Mouse (Mus musculus) erythroblast, adult 5-6 weeks (primary cell): Measurements from ENCODE around the gene Faf1. TPM values are rescaled to one million over a fixed set of nuclear protein-coding genes. Genes with fewer than 3 reads are reported as not detected.

Source experiments
- ATAC-seq: replicated peaks from 2 replicates; pipeline ENCODE4 v1.8.0; 2016; ENCODE audit warnings: moderate number of reproducible peaks, mild to moderate bottlenecking, moderate TSS enrichment, inconsistent platforms; ENCODE audit not compliant: poor library complexity, low FRiP score, severe bottlenecking
- total RNA-seq, 2 experiments: library from RNA; stranded (forward) in 1 of 2; stranded (reverse) in 1 of 2; fragments of 150-400 nt in 1 of 2; fragments of 200-764, 138-1000 nt in 1 of 2; gene quantifications; 2 replicates each; pipeline versions ENCODE4 v1.2.3 to v1.2.4; 2015 to 2017; ENCODE audit warnings: low replicate concordance in 2 of 2

Gene Faf1
- total RNA-seq, 2 experiments from 2014 or later: 21.9 to 24.8 TPM

- ATAC-seq: no peak
Measured at GRCm38 (mm10) chr4:109887856-109888357, 211.5 kb downstream of the Faf1 start.

- ATAC-seq: no peak
Measured at GRCm38 (mm10) chr4:109897810-109898566, 221.6 kb downstream of the Faf1 start.

- no peak for ATAC-seq
Measured at GRCm38 (mm10) chr4:109901076-109901475, 224.7 kb downstream of the Faf1 start.

GRCm38 (mm10) chr4:109904487-109904886 lies 228.1 kb downstream of the Faf1 start:
- ATAC-seq: no peak

- no peak for ATAC-seq
Measured at GRCm38 (mm10) chr4:109929058-109929457, 252.7 kb downstream of the Faf1 start.

GRCm38 (mm10) chr4:109930445-109930844 lies 254.1 kb downstream of the Faf1 start:
- ATAC-seq: no peak

- ATAC-seq: no peak
Measured at GRCm38 (mm10) chr4:109930935-109931334, 254.5 kb downstream of the Faf1 start.

- no peak for ATAC-seq
Measured at GRCm38 (mm10) chr4:109936557-109936956, 260.2 kb downstream of the Faf1 start.

- ATAC-seq: no peak
Measured at GRCm38 (mm10) chr4:109939291-109939690, 262.9 kb downstream of the Faf1 start.

GRCm38 (mm10) chr4:109945554-109945953 lies 269.2 kb downstream of the Faf1 start:
- no peak for ATAC-seq

GRCm38 (mm10) chr4:109949307-109949706 lies 272.9 kb downstream of the Faf1 start:
- ATAC-seq: no peak

GRCm38 (mm10) chr4:109953509-109953908 lies 277.1 kb downstream of the Faf1 start:
- ATAC-seq: no peak

GRCm38 (mm10) chr4:109960201-109960935 lies 284.0 kb downstream of the Faf1 start:
- no peak for ATAC-seq

GRCm38 (mm10) chr4:109963570-109964279 lies 287.3 kb downstream of the Faf1 start:
- no peak for ATAC-seq

- no peak for ATAC-seq
Measured at GRCm38 (mm10) chr4:109969561-109969960, 293.2 kb downstream of the Faf1 start.

- no peak for ATAC-seq
Measured at GRCm38 (mm10) chr4:109973991-109974654, 297.7 kb downstream of the Faf1 start.

- no peak for ATAC-seq
Measured at GRCm38 (mm10) chr4:109974655-109975380, 298.4 kb downstream of the Faf1 start.

- no peak for ATAC-seq
Measured at GRCm38 (mm10) chr4:109975381-109976240, 299.2 kb downstream of the Faf1 start.
